Mouse (Mus musculus): ENCODE data around the gene Rad51. TPM values are rescaled to one million over a fixed set of nuclear protein-coding genes. Genes with fewer than 3 reads are reported as not detected.

The Rad51 gene
- total and polyA plus RNA-seq, 3 experiments = 18.6 to 87.5 (median 45.0) TPM

- in situ Hi-C loops (cut with MboI; ENCODE audit: low pct_ligation_motif_present, low pct_unique_long_range_greater_than_20kb, low sequenced_read_pairs) = no loop called here
- Histone ChIP-seq H3K27ac (ENCODE audit: insufficient read depth, low read depth) (no peak overlapping the region), H3K4me2 (ENCODE audit: insufficient read depth, low read depth, poor library complexity, severe bottlenecking) (no peak overlapping the region)
These were observed 39.7 kb downstream of the Rad51 start for GRCm38 (mm10) chr2:119152255-119152654.

DNA sequence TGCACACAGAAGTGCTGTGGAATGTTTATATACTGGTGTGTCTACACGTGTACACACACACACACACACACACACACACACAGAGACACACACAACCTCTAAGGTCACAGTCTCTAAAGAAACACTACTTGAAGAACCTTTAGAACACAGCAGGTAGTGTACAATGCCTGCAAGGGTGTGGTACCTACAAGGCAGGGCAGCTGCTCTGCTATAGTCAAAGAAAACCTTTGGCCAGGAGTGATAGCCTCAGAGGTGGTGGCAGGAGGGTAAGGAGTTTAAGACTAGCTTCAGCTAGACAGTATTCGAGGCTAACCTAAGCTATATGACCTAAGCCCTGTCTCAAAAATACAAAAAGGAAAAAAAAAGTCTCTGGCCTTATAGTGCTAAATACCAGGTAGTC is 42.1 kb downstream of the Rad51 start:
- Histone ChIP-seq H3K4me1 (ENCODE audit: control insufficient read depth in 1 of 2, insufficient read depth in 2 of 2) (peaks cover 3 to 10% of the 10 kb centered on the region in 2 experiments; a peak in 3 of 4 replicates), H3K4me2 (ENCODE audit: insufficient read depth, low read depth, poor library complexity, severe bottlenecking) (no peak overlapping the region), H3K27ac (ENCODE audit: insufficient read depth, low read depth) (no peak overlapping the region), H3K9me3 (replicated peaks; ENCODE audit: low read length) (no peaks in the 10 kb centered on the region), H3K79me2 (replicated peaks; ENCODE audit: control insufficient read depth, extremely low read depth, insufficient read depth, poor library complexity, severe bottlenecking) (peaks cover 21% of the 10 kb centered on the region), H3K36me3 (replicated peaks in 1 of 2; ENCODE audit: control insufficient read depth in 1 of 2, insufficient read depth in 1 of 2, low read length in 1 of 2) (peaks cover 36 to 51% of the 10 kb centered on the region in 2 experiments), H3K9ac (ENCODE audit: insufficient read depth, low read depth) (no peak overlapping the region), H3K27me3 (replicated peaks) (peaks cover 1% of the 10 kb centered on the region), H3K4me3 (replicated peaks in 1 of 3; ENCODE audit: low read depth in 2 of 3, low read length in 2 of 3, poor library complexity in 1 of 3) (no peak overlapping the region)
- no peak for DNase-seq (ENCODE audit: extremely low read depth)
- dilution Hi-C loops (cut with MboI; ENCODE audit: extremely low pct_ligation_motif_present, extremely low pct_unique_long_range_greater_than_20kb, low sequenced_read_pairs) = no loop called here
- TF ChIP-seq MAX (IDR thresholded peaks at IDR 0.05; ENCODE audit: low read length) = no peak
- TF ChIP-seq ZKSCAN1 (IDR thresholded peaks at IDR 0.05; ENCODE audit: borderline replicate concordance, low read depth, low read length) = no peak
- no peak for TF ChIP-seq CTCF (conservative IDR thresholded peaks at IDR 0.05 in 1 of 2, IDR thresholded peaks at IDR 0.05 in 1 of 2; ENCODE audit: low read depth in 2 of 2, low read length in 2 of 2)
- no peak for TF ChIP-seq NRF1 (IDR thresholded peaks at IDR 0.05; ENCODE audit: low read depth, low read length)
- TF ChIP-seq MXI1 (IDR thresholded peaks at IDR 0.05; ENCODE audit: low read depth, low read length) = no peak
- no peak for TF ChIP-seq ZMIZ1 (IDR thresholded peaks at IDR 0.05; ENCODE audit: low read depth, low read length)
- no peak for TF ChIP-seq JUN (IDR thresholded peaks at IDR 0.05; ENCODE audit: insufficient read depth, low read depth, low read length)
- no peak for TF ChIP-seq JUND (conservative IDR thresholded peaks at IDR 0.05; ENCODE audit: low read depth, low read length)
- TF ChIP-seq NELFE (IDR thresholded peaks at IDR 0.05; ENCODE audit: low read depth, low read length) = no peak
- no peak for TF ChIP-seq BHLHE40 (IDR thresholded peaks at IDR 0.05; ENCODE audit: low read depth, low read length)
- no peak for TF ChIP-seq KAT2A (IDR thresholded peaks at IDR 0.05; ENCODE audit: insufficient replicate concordance, low read length)
- TF ChIP-seq PAX5 (IDR thresholded peaks at IDR 0.05; ENCODE audit: low read length) = no peak
- no peak for TF ChIP-seq ETS1 (conservative IDR thresholded peaks at IDR 0.05; ENCODE audit: low read depth, low read length)
- TF ChIP-seq MAZ (IDR thresholded peaks at IDR 0.05; ENCODE audit: low read depth, low read length) = no peak
- no peak for TF ChIP-seq GABPA (IDR thresholded peaks at IDR 0.05; ENCODE audit: insufficient replicate concordance, low read depth, low read length)
- no peak for TF ChIP-seq MEF2A (IDR thresholded peaks at IDR 0.05; ENCODE audit: borderline replicate concordance, low read depth, low read length)
- no peak for TF ChIP-seq POLR2AphosphoS2 (IDR thresholded peaks at IDR 0.05; ENCODE audit: low read depth, low read length)
- in situ Hi-C loops (cut with MboI; ENCODE audit: low pct_ligation_motif_present, low pct_unique_long_range_greater_than_20kb, low sequenced_read_pairs) = no loop called here

More at GRCm38 (mm10) chr2:119152255-119152654, 39.7 kb downstream of the Rad51 start:
- H3K9ac ChIP-seq (ENCODE audit: insufficient read depth, low read depth) = no peak overlapping the region
- H3K9me3 ChIP-seq (replicated peaks; ENCODE audit: low read length) = no peaks in the 10 kb centered on the region
- peaks cover 60 to 76% of the 10 kb centered on the region in 2 experiments for H3K36me3 ChIP-seq (replicated peaks in 1 of 2; ENCODE audit: control insufficient read depth in 1 of 2, insufficient read depth in 1 of 2, low read length in 1 of 2)
- H3K4me1 ChIP-seq (ENCODE audit: control insufficient read depth in 1 of 2, insufficient read depth in 2 of 2) = peaks cover 3 to 10% of the 10 kb centered on the region in 2 experiments; a peak in 3 of 4 replicates
- no peak for DNase-seq (ENCODE audit: extremely low read depth)
- no peaks in the 10 kb centered on the region for H3K27me3 ChIP-seq (replicated peaks)
- H3K4me3 ChIP-seq (replicated peaks in 1 of 3; ENCODE audit: low read depth in 2 of 3, low read length in 2 of 3, poor library complexity in 1 of 3) = no peak overlapping the region
- H3K79me2 ChIP-seq (replicated peaks; ENCODE audit: control insufficient read depth, extremely low read depth, insufficient read depth, poor library complexity, severe bottlenecking) = peaks cover 21% of the 10 kb centered on the region
- dilution Hi-C loops (cut with MboI; ENCODE audit: extremely low pct_ligation_motif_present, extremely low pct_unique_long_range_greater_than_20kb, low sequenced_read_pairs) = no loop called here
- TF ChIP-seq TCF12 (IDR thresholded peaks at IDR 0.05; ENCODE audit: low read depth, low read length) (no peak), SMC3 (IDR thresholded peaks at IDR 0.05; ENCODE audit: low read depth, low read length) (no peak), NRF1 (IDR thresholded peaks at IDR 0.05; ENCODE audit: low read depth, low read length) (no peak), POLR2AphosphoS2 (IDR thresholded peaks at IDR 0.05; ENCODE audit: low read depth, low read length) (no peak), PAX5 (IDR thresholded peaks at IDR 0.05; ENCODE audit: low read length) (no peak), ETS1 (conservative IDR thresholded peaks at IDR 0.05; ENCODE audit: low read depth, low read length) (no peak), JUND (conservative IDR thresholded peaks at IDR 0.05; ENCODE audit: low read depth, low read length) (no peak), ZC3H11A (IDR thresholded peaks at IDR 0.05; ENCODE audit: low read depth, low read length) (no peak), RCOR1 (conservative IDR thresholded peaks at IDR 0.05; ENCODE audit: low read depth, low read length) (no peak), MAZ (IDR thresholded peaks at IDR 0.05; ENCODE audit: low read depth, low read length) (no peak), RAD21 (IDR thresholded peaks at IDR 0.05; ENCODE audit: low read depth, low read length) (no peak), MEF2A (IDR thresholded peaks at IDR 0.05; ENCODE audit: borderline replicate concordance, low read depth, low read length) (no peak), CHD1 (IDR thresholded peaks at IDR 0.05; ENCODE audit: low read depth, low read length) (no peak), TBP (conservative IDR thresholded peaks at IDR 0.05; ENCODE audit: low read depth, low read length) (no peak), USF1 (IDR thresholded peaks at IDR 0.05; ENCODE audit: low read depth, low read length) (no peak), ELF1 (IDR thresholded peaks at IDR 0.05; ENCODE audit: low read depth, low read length) (no peak), MAX (IDR thresholded peaks at IDR 0.05; ENCODE audit: low read length) (no peak), GABPA (IDR thresholded peaks at IDR 0.05; ENCODE audit: insufficient replicate concordance, low read depth, low read length) (no peak)

All from CH12.LX (cell line).